Mouse (Mus musculus) heart, embryonic 13.5 days (tissue): ENCODE results near the gene Sema3f. TPM values are rescaled to one million over a fixed set of nuclear protein-coding genes. Genes with fewer than 3 reads are reported as not detected.

Experiments used
- ATAC-seq: fragments of 200-750 bp; cut with Nextera tagmentation; 2 replicates; pipeline ENCODE4 v1.8.0; 2017; ENCODE audit warnings: moderate TSS enrichment; ENCODE audit not compliant: insufficient number of reproducible peaks, low FRiP score, low TSS enrichment; ENCODE audit errors: extremely low read depth
- H3K27ac ChIP-seq: fragments of 300-500 bp; sonication (generic); replicated peaks from 2 replicates; pipeline ENCODE4 v1.5.1; 2015; ENCODE audit warnings: moderate library complexity, mild to moderate bottlenecking, inconsistent platforms
- H3K27me3 ChIP-seq: fragments of 300-500 bp; sonication (generic); replicated peaks from 2 replicates; pipeline ENCODE4 v1.6.1; 2015; ENCODE audit warnings: mild to moderate bottlenecking, inconsistent platforms
- H3K36me3 ChIP-seq: fragments of 300-500 bp; sonication (generic); 2 replicates; pipeline ENCODE4 v1.6.1; 2015; ENCODE audit warnings: mild to moderate bottlenecking, inconsistent platforms
- H3K4me1 ChIP-seq: fragments of 300-500 bp; sonication (generic); 2 replicates; pipeline ENCODE4 v1.6.1; 2015; ENCODE audit warnings: inconsistent platforms
- H3K4me2 ChIP-seq: fragments of 300-500 bp; sonication (generic); 2 replicates; pipeline ENCODE4 v1.6.1; 2015; ENCODE audit warnings: inconsistent platforms, mild to moderate bottlenecking, moderate library complexity
- H3K4me3 ChIP-seq: fragments of 300-500 bp; sonication (generic); 2 replicates; pipeline ENCODE4 v1.5.1; 2015; ENCODE audit warnings: moderate library complexity, mild to moderate bottlenecking, inconsistent platforms
- H3K9ac ChIP-seq: fragments of 300-500 bp; sonication (generic); 2 replicates; pipeline ENCODE4 v1.6.1; 2015; ENCODE audit warnings: inconsistent platforms, mild to moderate bottlenecking, moderate library complexity
- H3K9me3 ChIP-seq: fragments of 300-500 bp; sonication (generic); 2 replicates; pipeline ENCODE4 v1.6.1; 2016; ENCODE audit warnings: inconsistent platforms
- WGBS: fragments of 180-500 bp; shearing (Covaris S2); methylation state at CpG from one replicate; pipeline ENCODE4 v1.1.7; 2015; ENCODE audit warnings: mixed read lengths; 5-methylcytosine and 5-hydroxymethylcytosine counted together
- polyA plus RNA-seq: library from polyadenylated mRNA; unstranded; fragments of >200 nt; fragmentation: Nextera tagmentation; extraction: Ambion mirVana; gene quantifications from 2 replicates; pipeline ENCODE4 v1.2.1, GENCODE M21; 2015

Sema3f gene
- polyA plus RNA-seq, 1 experiment from 2014 or later, result 6.3 TPM

- H3K4me2 ChIP-seq, result peak overlapping the region; percentile 78
- no peaks in the 10 kb centered on the region for H3K9me3 ChIP-seq
- peak overlapping the region; percentile 96 for H3K27ac ChIP-seq
- WGBS, result 56% methylated on average over 6 of the region's 6 CpGs
- peaks cover 77% of the 10 kb centered on the region for H3K4me1 ChIP-seq
- ATAC-seq, result no peak
- H3K36me3 ChIP-seq, result peaks cover 31% of the 10 kb centered on the region; the same call in 1 of the 2 replicates
- H3K27me3 ChIP-seq, result no peaks in the 10 kb centered on the region
- H3K4me3 ChIP-seq, result peak overlapping the region; percentile 84
- peak overlapping the region; percentile 95 for H3K9ac ChIP-seq
Measured at GRCm38 (mm10) chr9:107632478-107632877, 77.8 kb downstream of the Sema3f start.

GRCm38 (mm10) chr9:107631861-107632260 lies 78.4 kb downstream of the Sema3f start:
- Histone ChIP-seq H3K4me1 (peaks cover 77% of the 10 kb centered on the region), H3K9me3 (no peaks in the 10 kb centered on the region), H3K36me3 (peaks cover 31% of the 10 kb centered on the region; the same call in 1 of the 2 replicates), H3K27ac (peak overlapping the region; percentile 96; the same call in 1 of the 2 replicates), H3K4me3 (peak overlapping the region; percentile 84; the same call in 1 of the 2 replicates), H3K9ac (peak overlapping the region; percentile 95), H3K4me2 (peak overlapping the region; percentile 78), H3K27me3 (no peaks in the 10 kb centered on the region)
- WGBS, result 89% methylated on average over 8 of the region's 8 CpGs
- ATAC-seq, result no peak

Other genes with a start within 250 kb of the Sema3f start
- 30.4 and 32.3 TPM in 2 replicates for gene Tmem115, start 176.5 kb downstream of the Sema3f start, polyA plus RNA-seq
- gene Cyb561d2, start 168.3 kb downstream of the Sema3f start, polyA plus RNA-seq, result 17.7 and 19.1 TPM in 2 replicates
- gene Nprl2, start 168.2 kb downstream of the Sema3f start, polyA plus RNA-seq, result 27.8 and 27.9 TPM in 2 replicates
- not detected in 2 replicates for gene Zmynd10, start 163.2 kb downstream of the Sema3f start, polyA plus RNA-seq
- gene Rassf1, start 158.9 kb downstream of the Sema3f start, polyA plus RNA-seq, result 47.6 and 56.1 TPM in 2 replicates
- 44.5 and 51.6 TPM in 2 replicates for gene Tusc2, start 147.2 kb downstream of the Sema3f start, polyA plus RNA-seq
- gene Hyal2, start 142.5 kb downstream of the Sema3f start, polyA plus RNA-seq, result 94.0 and 104 TPM in 2 replicates
- gene Hyal1, start 133.5 kb downstream of the Sema3f start, polyA plus RNA-seq, result 6.3 and 7.5 TPM in 2 replicates
- gene Naa80, start 131.6 kb downstream of the Sema3f start, polyA plus RNA-seq, result 13.9 and 14.6 TPM in 2 replicates
- gene Hyal3, start 129.7 kb downstream of the Sema3f start, polyA plus RNA-seq, result 0.48 and 0.68 TPM in 2 replicates
- gene Ifrd2, start 122.8 kb downstream of the Sema3f start, polyA plus RNA-seq, result 35.7 and 41.3 TPM in 2 replicates
- 9.9 and 11.8 TPM in 2 replicates for gene Sema3b, start 101.2 kb downstream of the Sema3f start, polyA plus RNA-seq
- 387 and 392 TPM in 2 replicates for gene Gnai2, start 75.1 kb downstream of the Sema3f start, polyA plus RNA-seq
- 2.8 and 2.9 TPM in 2 replicates for gene Slc38a3, start 40.9 kb downstream of the Sema3f start, polyA plus RNA-seq
- gene Gnat1, start 30.8 kb downstream of the Sema3f start, polyA plus RNA-seq, result 0.90 and 1.3 TPM in 2 replicates
- 121 and 125 TPM in 2 replicates for gene Rbm5, start 60.5 kb upstream of the Sema3f start, polyA plus RNA-seq
- gene Rbm6, start 162.8 kb upstream of the Sema3f start, polyA plus RNA-seq, result 46.5 and 48.4 TPM in 2 replicates
- 8.1 and 9.1 TPM in 2 replicates for gene Mon1a, start 177.7 kb upstream of the Sema3f start, polyA plus RNA-seq
- 2.7 and 4.1 TPM in 2 replicates for gene Mst1r, start 196.4 kb upstream of the Sema3f start, polyA plus RNA-seq
- not detected in 2 replicates for gene Actl11, start 218.0 kb upstream of the Sema3f start, polyA plus RNA-seq
- gene Camkv, start 225.2 kb upstream of the Sema3f start, polyA plus RNA-seq, result 0.63 and 1.0 TPM in 2 replicates
- 11.9 and 12.4 TPM in 2 replicates for gene Traip, start 239.7 kb upstream of the Sema3f start, polyA plus RNA-seq